Mouse (Mus musculus) spleen, adult 2 months (tissue): ENCODE measurements around the gene Tmem178. TPM values are rescaled to one million over a fixed set of nuclear protein-coding genes. Genes with fewer than 3 reads are reported as not detected.

Source experiments
- DNase-seq, 2 experiments: peaks; one replicate each; pipeline versions ENCODE4 v3.0.0 to v3.0.0-alpha.2; 2012 to 2021; ENCODE audit warnings: low spot score in 2 of 2, low read depth in 1 of 2
- H3K27ac ChIP-seq: fragments of 200-500 bp; 2 replicates; pipeline ENCODE4 v1.5.1; 2012; ENCODE audit warnings: low read length, inconsistent platforms; ENCODE audit not compliant: insufficient read depth
- H3K27me3 ChIP-seq: fragments of 200-500 bp; 2 replicates; pipeline ENCODE4 v1.6.1; 2012; ENCODE audit warnings: mild to moderate bottlenecking, moderate library complexity, low read length, inconsistent platforms; ENCODE audit not compliant: control insufficient read depth, insufficient read depth
- H3K36me3 ChIP-seq: fragments of 200-500 bp; 2 replicates; pipeline ENCODE4 v1.6.1; 2012; ENCODE audit warnings: mild to moderate bottlenecking, low read length, inconsistent platforms; ENCODE audit not compliant: control insufficient read depth, insufficient read depth
- H3K4me1 ChIP-seq: fragments of 200-500 bp; 2 replicates; pipeline ENCODE4 v1.6.1; 2011; ENCODE audit warnings: inconsistent platforms; ENCODE audit not compliant: control insufficient read depth, insufficient read depth, insufficient read length
- H3K4me3 ChIP-seq: fragments of 200-500 bp; 2 replicates; pipeline ENCODE4 v1.5.1; 2011; ENCODE audit warnings: mild to moderate bottlenecking, inconsistent platforms; ENCODE audit not compliant: insufficient read depth, insufficient read length; ENCODE audit errors: extremely low read depth
- CTCF ChIP-seq: fragments of 200-500 bp; IDR thresholded peaks from 2 replicates; pipeline ENCODE4 v1.5.1; 2011; ENCODE audit warnings: mild to moderate bottlenecking, inconsistent platforms; ENCODE audit not compliant: insufficient read depth, insufficient read length, insufficient replicate concordance; ENCODE audit errors: extremely low read depth
- POLR2A ChIP-seq: fragments of 200-500 bp; IDR thresholded peaks from 2 replicates; pipeline ENCODE4 v1.6.1; 2011; ENCODE audit warnings: low read depth, low read length, inconsistent platforms
- WGBS: fragments of 180-500 bp; shearing (Covaris S2); methylation state at CpG from one replicate; pipeline ENCODE4 v1.1.7; 2018; 5-methylcytosine and 5-hydroxymethylcytosine counted together
- polyA plus RNA-seq: library from polyadenylated mRNA; depleted of rRNA; stranded (reverse); fragments of >200 nt; gene quantifications from 2 replicates; pipeline ENCODE4 v1.2.3, GENCODE M21; 2012

Tmem178 gene
- polyA plus RNA-seq, 1 experiment: 0.61 TPM

DNA sequence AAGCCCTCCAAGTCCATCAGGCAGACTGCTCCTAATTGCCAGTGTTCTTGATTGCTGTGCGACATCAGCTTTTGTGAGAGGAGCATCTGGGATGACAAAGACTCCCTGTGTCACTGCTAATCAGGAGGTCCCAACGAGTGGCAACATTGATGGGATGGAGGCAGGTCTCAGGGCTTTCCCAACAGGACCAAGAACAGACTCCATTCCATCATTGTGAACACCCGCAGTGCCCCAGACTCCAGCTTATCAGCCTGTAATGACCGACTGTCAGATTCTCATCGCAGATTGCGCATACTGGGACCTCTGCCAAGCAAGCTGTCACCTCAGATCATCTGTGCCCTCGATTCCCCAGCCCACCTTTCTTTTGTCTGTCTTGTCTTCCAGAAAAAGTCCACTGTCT lies 7.9 kb downstream of the Tmem178 start:
- H3K27me3 ChIP-seq: no peaks in the 10 kb centered on the region
- H3K36me3 ChIP-seq: no peaks in the 10 kb centered on the region
- TF ChIP-seq POLR2A (no peak), CTCF (no peak)
- no peak overlapping the region for H3K27ac ChIP-seq
- H3K4me3 ChIP-seq: no peak overlapping the region
- 78% methylated on average over 7 of the region's 7 CpGs for WGBS
- DNase-seq: no peak
- no peaks in the 10 kb centered on the region for H3K4me1 ChIP-seq

DNA sequence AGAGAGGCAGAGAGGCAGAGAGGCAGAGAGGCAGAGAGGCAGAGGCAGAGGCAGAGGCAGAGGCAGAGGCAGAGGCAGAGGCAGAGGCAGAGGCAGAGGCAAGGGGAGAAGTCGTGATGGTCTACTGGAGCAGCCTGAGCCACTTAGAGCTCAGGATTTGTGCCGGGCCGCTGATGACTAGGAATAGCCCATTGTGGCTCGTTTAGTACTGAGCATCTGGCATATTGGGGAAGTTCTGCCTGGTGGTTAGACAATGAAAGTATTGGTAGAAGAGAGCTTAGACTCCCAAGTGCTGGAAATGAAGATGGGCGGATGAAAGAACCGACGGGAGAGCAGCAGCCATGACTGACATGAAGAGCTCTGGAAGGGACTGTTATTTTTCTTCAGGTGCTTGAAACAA lies 11.0 kb downstream of the Tmem178 start:
- H3K36me3 ChIP-seq: no peaks in the 10 kb centered on the region
- no peak for TF ChIP-seq POLR2A
- TF ChIP-seq CTCF: no peak
- H3K4me1 ChIP-seq: no peaks in the 10 kb centered on the region
- no peak overlapping the region for H3K4me3 ChIP-seq
- no peak for DNase-seq
- no peaks in the 10 kb centered on the region for H3K27me3 ChIP-seq
- no peak overlapping the region for H3K27ac ChIP-seq
- 73% methylated on average over 7 of the region's 7 CpGs for WGBS

DNA sequence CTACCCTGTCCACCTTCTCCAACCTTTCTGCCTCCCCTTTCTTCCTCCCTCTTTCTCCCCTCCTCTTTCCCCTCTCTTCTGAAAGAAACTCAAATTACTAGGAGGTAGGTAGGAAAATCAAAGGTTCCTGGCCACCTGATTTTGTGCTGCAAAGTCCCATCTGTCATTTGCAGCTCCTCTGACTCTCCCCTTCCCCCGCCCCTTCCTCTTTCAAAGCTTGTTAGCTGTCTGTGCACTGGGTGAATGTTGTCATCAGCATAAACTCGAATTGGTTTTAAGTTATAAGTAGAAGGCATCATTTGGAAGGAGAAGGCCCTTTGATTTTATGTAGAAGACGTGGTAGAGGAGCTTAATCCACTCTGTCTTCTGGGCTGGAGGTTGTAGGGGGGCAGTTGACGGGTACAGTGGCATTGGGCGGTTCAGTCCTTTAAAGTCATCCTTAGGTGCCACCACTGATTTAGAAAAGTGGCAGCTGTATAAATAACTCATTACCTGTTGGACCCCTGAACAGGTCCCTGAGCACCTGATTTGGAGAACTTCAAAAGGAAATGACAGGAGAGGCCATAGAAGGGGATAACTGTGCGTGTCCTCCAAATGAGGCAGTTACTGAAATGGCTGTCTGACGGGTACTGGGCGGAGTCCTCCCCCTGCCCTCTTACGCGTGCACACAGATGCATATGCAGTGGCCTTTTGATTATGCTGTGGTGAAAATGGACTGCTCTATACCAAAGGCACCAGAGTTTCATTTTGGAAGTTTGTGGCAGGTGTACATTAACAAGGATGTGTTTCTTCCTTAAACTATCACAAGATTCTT lies 11.8 kb downstream of the Tmem178 start:
- DNase-seq: no peak
- Histone ChIP-seq H3K4me3 (no peak overlapping the region), H3K4me1 (no peaks in the 10 kb centered on the region), H3K27ac (no peak overlapping the region), H3K27me3 (no peaks in the 10 kb centered on the region), H3K36me3 (no peaks in the 10 kb centered on the region)
- TF ChIP-seq POLR2A (no peak), CTCF (no peak)
- WGBS: 70% methylated on average over 10 of the region's 10 CpGs

DNA sequence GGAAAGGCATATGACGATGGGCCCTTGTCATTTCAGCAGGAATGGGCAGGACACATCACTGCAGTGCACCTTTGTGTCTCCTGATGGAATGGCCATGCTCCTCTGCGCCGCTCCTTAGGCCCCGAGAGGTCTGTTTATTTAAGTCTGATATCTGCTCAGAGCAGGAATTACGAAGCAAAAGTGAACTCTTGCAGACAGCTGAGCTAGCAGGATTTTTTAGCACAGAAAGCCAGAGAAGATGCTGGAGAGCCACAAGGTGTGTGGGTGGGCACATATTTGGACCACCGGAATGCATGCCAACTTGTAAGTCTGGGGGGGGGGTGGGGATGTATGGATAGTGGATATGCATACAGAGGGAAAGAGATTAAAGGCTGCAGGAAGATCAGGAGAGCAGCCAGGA lies 13.9 kb downstream of the Tmem178 start:
- Histone ChIP-seq H3K4me1 (no peaks in the 10 kb centered on the region), H3K27ac (no peak overlapping the region), H3K27me3 (no peaks in the 10 kb centered on the region), H3K4me3 (no peak overlapping the region), H3K36me3 (no peaks in the 10 kb centered on the region)
- TF ChIP-seq CTCF (no peak), POLR2A (no peak)
- whole genome bisulfite sequencing: 92% methylated on average over 6 of the region's 6 CpGs
- no peak for DNase-seq

DNA sequence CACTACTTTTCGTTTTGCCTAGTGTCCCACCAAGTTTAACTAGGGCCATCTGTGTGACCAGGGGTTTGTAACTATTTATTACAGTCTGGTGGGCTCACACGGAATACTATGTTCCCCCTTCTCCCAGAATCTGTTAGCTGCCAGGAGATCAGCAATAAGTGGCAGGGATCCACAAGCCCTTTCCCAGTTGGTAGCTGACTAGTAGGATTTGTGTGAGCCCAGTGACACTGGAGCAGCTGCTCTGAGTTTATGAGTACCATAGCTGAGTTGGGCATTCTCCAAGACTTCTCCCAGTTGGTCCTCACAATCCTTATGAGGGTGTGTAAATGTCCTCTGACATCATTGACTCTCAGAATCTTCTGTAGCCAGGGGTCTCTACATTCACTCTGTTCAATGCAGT lies 15.4 kb downstream of the Tmem178 start:
- Histone ChIP-seq H3K27ac (no peak overlapping the region), H3K27me3 (no peaks in the 10 kb centered on the region), H3K4me3 (no peak overlapping the region), H3K36me3 (no peaks in the 10 kb centered on the region), H3K4me1 (no peaks in the 10 kb centered on the region)
- no peak for TF ChIP-seq CTCF
- no peak for TF ChIP-seq POLR2A
- 71% methylated on average over 2 of the region's 2 CpGs for WGBS
- DNase-seq: no peak

DNA sequence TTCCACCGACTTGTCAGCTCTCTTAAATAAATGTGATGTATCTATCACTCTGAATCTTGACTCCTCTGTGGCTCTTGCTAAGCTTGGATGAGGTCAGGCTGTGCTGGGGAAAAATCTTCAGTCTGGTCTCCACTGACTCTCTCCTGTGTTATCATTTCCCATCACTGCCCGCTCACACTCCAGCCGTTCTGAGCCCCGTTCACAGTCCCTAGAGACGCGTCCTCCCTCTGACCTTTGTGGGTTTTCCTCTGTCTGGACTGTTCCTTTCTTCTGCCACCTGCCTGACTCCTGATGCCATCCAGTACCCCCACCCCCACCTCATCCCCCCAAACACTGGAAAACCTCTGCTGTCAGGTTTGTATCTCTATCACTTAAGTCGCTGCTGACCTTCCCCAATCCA lies 23.0 kb downstream of the Tmem178 start:
- Histone ChIP-seq H3K27me3 (no peaks in the 10 kb centered on the region), H3K4me3 (no peak overlapping the region), H3K4me1 (no peaks in the 10 kb centered on the region), H3K36me3 (no peaks in the 10 kb centered on the region), H3K27ac (no peak overlapping the region)
- 85% methylated on average over 7 of the region's 7 CpGs for WGBS
- no peak for DNase-seq
- TF ChIP-seq POLR2A (no peak), CTCF (no peak)

DNA sequence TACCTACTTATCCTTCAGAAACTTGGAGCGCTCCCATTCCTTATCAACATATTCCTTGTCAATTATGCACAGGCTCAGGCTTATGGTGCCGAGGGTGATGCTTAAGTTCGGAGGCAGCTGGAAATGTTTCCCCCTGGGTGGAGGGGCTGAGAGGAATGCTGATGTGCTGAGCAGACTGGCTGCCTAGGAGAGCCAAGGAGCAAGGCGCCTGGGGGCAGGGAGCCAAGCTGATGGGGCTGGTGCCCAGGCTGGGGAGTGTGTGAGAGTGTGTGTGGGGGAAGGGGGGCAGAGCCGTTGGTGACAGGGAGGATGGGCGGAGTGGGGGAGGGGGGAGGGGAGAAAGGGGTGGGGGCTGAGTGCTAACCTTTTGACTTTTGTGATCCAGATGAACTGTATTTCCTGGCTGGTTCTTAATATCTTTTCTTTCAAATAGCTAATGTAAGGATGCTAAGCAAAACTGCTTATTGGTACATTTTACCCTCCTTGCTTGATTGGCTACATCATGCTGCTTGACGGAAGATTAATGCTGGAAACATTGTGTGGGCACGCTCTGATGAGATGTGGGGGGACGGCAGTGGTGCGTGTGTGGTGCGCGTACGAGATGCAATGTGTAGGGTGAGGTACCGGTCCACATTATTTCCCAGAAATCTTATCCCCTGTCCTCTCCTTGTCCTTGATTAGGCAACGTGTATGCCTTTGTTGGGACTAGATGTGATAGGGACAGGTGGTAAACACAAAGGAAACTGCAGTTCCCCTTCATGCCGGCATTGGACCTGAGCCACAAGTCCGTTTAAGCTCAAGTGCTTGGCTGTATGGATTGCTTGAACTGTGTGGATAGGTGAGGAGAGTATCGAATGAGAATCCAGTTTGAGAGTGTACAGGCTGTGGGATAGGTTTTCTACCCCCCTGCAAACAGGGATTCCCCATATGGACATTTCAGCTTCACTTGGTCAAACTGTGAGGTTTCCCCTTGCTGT lies 25.5 kb downstream of the Tmem178 start:
- TF ChIP-seq CTCF (no peak), POLR2A (no peak)
- H3K4me3 ChIP-seq: no peak overlapping the region
- no peak for DNase-seq
- 85% methylated on average over 18 of the region's 18 CpGs for WGBS
- H3K36me3 ChIP-seq: no peaks in the 10 kb centered on the region
- H3K27ac ChIP-seq: no peak overlapping the region
- H3K4me1 ChIP-seq: no peaks in the 10 kb centered on the region
- H3K27me3 ChIP-seq: no peaks in the 10 kb centered on the region
